Mouse (Mus musculus) cortical plate, adult 2 months (tissue): ENCODE measurements around the gene Zeb2.

Experiments used
- CTCF ChIP-seq: fragments of 200-500 bp; IDR thresholded peaks from 2 replicates; pipeline ENCODE4 v1.5.1; 2011; ENCODE audit warnings: mild to moderate bottlenecking, control low read depth, low read length; ENCODE audit not compliant: insufficient read depth; ENCODE audit errors: extremely low read depth
- POLR2A ChIP-seq: fragments of 200-500 bp; IDR thresholded peaks from 2 replicates; pipeline ENCODE4 v1.6.1; 2011; ENCODE audit warnings: mild to moderate bottlenecking, low read length, control low read depth; ENCODE audit not compliant: insufficient read depth; ENCODE audit errors: extremely low read depth

GRCm38 (mm10) chr2:45100628-45101027 lies 16.6 kb downstream of the Zeb2 start:
- no peak for TF ChIP-seq POLR2A
- TF ChIP-seq CTCF: no peak
